Mouse (Mus musculus): ENCODE measurements around the gene Ing3. TPM values are rescaled to one million over a fixed set of nuclear protein-coding genes. Genes with fewer than 3 reads are reported as not detected.

The Ing3 gene
- total RNA-seq, 2 experiments from 2014 or later: 33.5 to 42.9 TPM

GRCm38 (mm10) chr6:22018768-22019445 lies 69.5 kb downstream of the Ing3 start:
- no peak for ATAC-seq (replicated peaks; ENCODE audit: poor library complexity)

- ATAC-seq (replicated peaks; ENCODE audit: poor library complexity): peak; percentile 82
Observed at GRCm38 (mm10) chr6:22019637-22020036, 70.3 kb downstream of the Ing3 start.

GRCm38 (mm10) chr6:22020696-22021095 lies 71.3 kb downstream of the Ing3 start:
- ATAC-seq (replicated peaks; ENCODE audit: poor library complexity): no peak

- no peak for ATAC-seq (replicated peaks; ENCODE audit: poor library complexity)
Observed at GRCm38 (mm10) chr6:22021315-22021714, 71.9 kb downstream of the Ing3 start.

- no peak for ATAC-seq (replicated peaks; ENCODE audit: poor library complexity)
Observed at GRCm38 (mm10) chr6:22024168-22024567, 74.8 kb downstream of the Ing3 start.

Other genes starting within 250 kb of the Ing3 start
- 0.12 TPM in 1 of 2 replicates, not detected in the other for gene Tspan12, start 97.1 kb upstream of the Ing3 start, total RNA-seq (2015)
- 0.07 TPM in 1 of 2 replicates, not detected in the other for gene Tspan12, start 97.1 kb upstream of the Ing3 start, total RNA-seq (2017)
- 1.1 and 6.0 TPM in 2 replicates for gene Cped1, start 36.3 kb downstream of the Ing3 start, total RNA-seq (2015)
- gene Cped1, start 36.3 kb downstream of the Ing3 start, total RNA-seq (2017): 1.2 and 3.2 TPM in 2 replicates

All from megakaryocyte progenitor cell, adult 5-6 weeks (primary cell).